Mouse (Mus musculus): Measurements from ENCODE around the gene Sost. TPM values are rescaled to one million over a fixed set of nuclear protein-coding genes. Genes with fewer than 3 reads are reported as not detected.

Gene Sost
- polyA plus RNA-seq, 1 experiment from 2014 or later: 0.08 TPM

DNA sequence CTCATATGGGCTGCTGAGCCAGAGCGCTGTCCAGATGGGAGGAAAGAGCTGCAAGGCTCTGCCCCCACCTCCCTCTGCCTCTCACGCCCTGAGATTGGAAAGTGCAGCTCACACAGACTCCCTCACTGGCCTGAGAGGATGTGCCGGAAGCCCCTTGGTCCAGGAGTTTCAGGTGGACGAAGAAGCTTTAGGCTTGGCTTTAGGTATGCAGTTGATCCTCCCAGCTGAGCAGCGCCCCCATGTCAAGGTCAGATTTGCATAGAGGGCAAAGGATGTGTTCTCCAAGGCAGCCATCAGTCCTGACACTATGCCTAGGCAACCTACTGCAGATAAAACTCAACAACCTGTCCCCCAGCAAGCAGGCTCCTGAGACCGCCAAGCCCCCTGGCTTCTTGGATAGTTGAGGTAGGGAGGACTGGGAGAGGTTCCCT is 16.2 kb upstream of the Sost start:
- WGBS: 66% methylated on average over 6 of the region's 6 CpGs
- peaks cover 5% of the 10 kb centered on the region; the same call in 1 of the 2 replicates for H3K36me3 ChIP-seq (ENCODE audit: control insufficient read depth, insufficient read depth, low read length)
- H3K9me3 ChIP-seq (ENCODE audit: control insufficient read depth, low read length): no peaks in the 10 kb centered on the region
- DNase-seq (ENCODE audit: low spot score) (no peak), ATAC-seq (ENCODE audit: low FRiP score, low TSS enrichment) (no peak)
- peak overlapping the region; percentile 100 for H3K4me2 ChIP-seq (replicated peaks; ENCODE audit: low read depth)
- H3K9ac ChIP-seq (ENCODE audit: low read length): no peak overlapping the region
- peak overlapping the region; percentile 40; the same call in 1 of the 2 replicates for H3K27ac ChIP-seq (replicated peaks)
- no peak for TF ChIP-seq CTCF (IDR thresholded peaks at IDR 0.05; ENCODE audit: low read depth)
- no peak for TF ChIP-seq EP300 (optimal IDR thresholded peaks at IDR 0.05)
- 0 out of 2 replicates have a peak, but pooled peaks cover 2% of the 10 kb centered on the region for H3K4me1 ChIP-seq (replicated peaks; ENCODE audit: control insufficient read depth, insufficient read depth)
- no peaks in the 10 kb centered on the region for H3K27me3 ChIP-seq (ENCODE audit: control insufficient read depth, insufficient read depth, low read length)
- no peak overlapping the region for H3K4me3 ChIP-seq (ENCODE audit: low read depth, low read length)

DNA sequence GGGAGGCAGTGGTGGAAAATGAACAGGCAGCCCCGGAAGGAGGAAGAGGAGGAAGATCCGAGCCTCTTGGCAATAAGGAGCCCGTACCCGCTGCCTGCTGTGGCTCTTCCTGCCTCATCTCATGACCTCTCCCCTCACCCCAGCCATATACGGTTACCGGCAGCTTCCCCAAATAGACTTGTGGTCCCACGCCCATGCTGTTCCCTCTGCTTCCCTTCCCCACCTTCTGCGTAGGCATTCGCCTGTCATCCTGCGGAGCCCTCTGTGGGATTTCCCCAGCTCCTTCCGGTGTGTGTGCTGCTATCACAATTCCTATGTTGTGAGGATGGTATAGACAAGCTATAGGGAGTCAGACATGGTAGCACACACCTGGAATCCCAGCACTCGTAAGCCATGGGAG is 15.0 kb upstream of the Sost start:
- DNase-seq (ENCODE audit: low spot score): no peak
- TF ChIP-seq EP300 (optimal IDR thresholded peaks at IDR 0.05) (no peak), CTCF (IDR thresholded peaks at IDR 0.05; ENCODE audit: low read depth) (no peak)
- WGBS: 89% methylated on average over 12 of the region's 12 CpGs
- peaks cover 5% of the 10 kb centered on the region; the same call in 1 of the 2 replicates for H3K36me3 ChIP-seq (ENCODE audit: control insufficient read depth, insufficient read depth, low read length)
- H3K4me3 ChIP-seq (ENCODE audit: low read depth, low read length): no peak overlapping the region
- H3K9me3 ChIP-seq (ENCODE audit: control insufficient read depth, low read length): no peaks in the 10 kb centered on the region
- ATAC-seq (ENCODE audit: low FRiP score, low TSS enrichment): no peak
- no peak overlapping the region for H3K4me2 ChIP-seq (replicated peaks; ENCODE audit: low read depth)
- H3K27me3 ChIP-seq (ENCODE audit: control insufficient read depth, insufficient read depth, low read length): no peaks in the 10 kb centered on the region
- H3K9ac ChIP-seq (ENCODE audit: low read length): no peak overlapping the region
- no peak overlapping the region for H3K27ac ChIP-seq (replicated peaks)
- H3K4me1 ChIP-seq (replicated peaks; ENCODE audit: control insufficient read depth, insufficient read depth): 0 out of 2 replicates have a peak, but pooled peaks cover 2% of the 10 kb centered on the region

DNA sequence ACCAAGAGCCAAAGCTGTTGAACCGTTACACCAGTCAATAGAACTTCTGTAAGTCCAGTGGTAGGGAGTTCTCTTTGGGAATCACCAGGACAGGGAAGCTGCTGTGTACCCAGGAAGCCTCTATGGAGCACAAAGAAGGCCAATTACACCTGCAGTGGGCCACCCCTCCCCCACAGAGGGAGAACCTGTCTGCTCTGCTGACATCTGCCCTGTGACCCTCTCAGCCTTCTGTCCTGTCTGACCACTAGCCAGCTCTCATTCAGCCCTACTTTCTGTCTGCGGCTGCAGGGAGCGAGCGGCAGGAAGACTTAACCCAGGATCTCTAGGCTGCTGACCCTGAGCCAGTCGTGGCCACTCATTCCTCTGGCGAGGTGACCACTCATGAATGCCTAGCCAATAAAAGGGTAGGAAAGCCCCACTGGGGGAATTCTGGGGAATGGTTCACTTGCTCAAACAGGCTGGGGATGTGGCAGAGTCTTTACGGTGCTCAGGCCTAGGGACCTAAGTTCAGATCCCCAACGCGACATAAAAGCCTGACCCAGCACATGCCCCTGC is 13.9 kb upstream of the Sost start:
- Histone ChIP-seq H3K27ac (replicated peaks) (no peak overlapping the region), H3K4me2 (replicated peaks; ENCODE audit: low read depth) (no peak overlapping the region), H3K27me3 (ENCODE audit: control insufficient read depth, insufficient read depth, low read length) (no peaks in the 10 kb centered on the region), H3K4me1 (replicated peaks; ENCODE audit: control insufficient read depth, insufficient read depth) (0 out of 2 replicates have a peak, but pooled peaks cover 2% of the 10 kb centered on the region), H3K9ac (ENCODE audit: low read length) (no peak overlapping the region), H3K4me3 (ENCODE audit: low read depth, low read length) (no peak overlapping the region), H3K36me3 (ENCODE audit: control insufficient read depth, insufficient read depth, low read length) (peaks cover 5% of the 10 kb centered on the region; the same call in 1 of the 2 replicates), H3K9me3 (ENCODE audit: control insufficient read depth, low read length) (no peaks in the 10 kb centered on the region)
- TF ChIP-seq CTCF (IDR thresholded peaks at IDR 0.05; ENCODE audit: low read depth): no peak
- no peak for TF ChIP-seq EP300 (optimal IDR thresholded peaks at IDR 0.05)
- ATAC-seq (ENCODE audit: low FRiP score, low TSS enrichment) (no peak), DNase-seq (ENCODE audit: low spot score) (no peak)
- 81% methylated on average over 9 of the region's 9 CpGs for WGBS

DNA sequence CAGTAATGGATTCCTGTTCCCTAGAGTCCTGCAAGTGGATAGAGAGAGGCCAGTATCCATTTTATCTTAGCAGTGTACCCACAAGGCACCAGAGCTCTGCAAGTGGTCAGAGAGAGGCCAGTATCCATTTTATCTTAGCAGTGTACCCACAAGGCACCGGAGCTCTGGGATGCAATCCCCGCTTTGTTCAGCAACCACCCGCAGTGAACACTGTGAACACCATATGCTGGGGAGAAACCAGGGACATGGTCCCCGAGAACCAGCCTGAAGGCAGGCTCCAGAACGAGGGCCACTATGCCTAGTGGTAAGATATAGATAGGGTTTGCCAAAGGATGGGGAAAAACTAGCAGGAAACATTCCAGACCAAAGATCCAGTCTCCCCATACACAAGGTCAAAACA is 12.3 kb upstream of the Sost start:
- no peak overlapping the region for H3K27ac ChIP-seq (replicated peaks)
- peaks cover 9% of the 10 kb centered on the region for H3K36me3 ChIP-seq (ENCODE audit: control insufficient read depth, insufficient read depth, low read length)
- WGBS: 97% methylated on average over 5 of the region's 5 CpGs
- H3K9ac ChIP-seq (ENCODE audit: low read length): no peak overlapping the region
- H3K4me1 ChIP-seq (replicated peaks; ENCODE audit: control insufficient read depth, insufficient read depth): 0 out of 2 replicates have a peak, but pooled peaks cover 2% of the 10 kb centered on the region
- TF ChIP-seq EP300 (optimal IDR thresholded peaks at IDR 0.05): no peak
- no peak for TF ChIP-seq CTCF (IDR thresholded peaks at IDR 0.05; ENCODE audit: low read depth)
- H3K4me2 ChIP-seq (replicated peaks; ENCODE audit: low read depth): no peak overlapping the region
- no peaks in the 10 kb centered on the region for H3K9me3 ChIP-seq (ENCODE audit: control insufficient read depth, low read length)
- H3K27me3 ChIP-seq (ENCODE audit: control insufficient read depth, insufficient read depth, low read length): no peaks in the 10 kb centered on the region
- no peak for DNase-seq (ENCODE audit: low spot score)
- no peak for ATAC-seq (ENCODE audit: low FRiP score, low TSS enrichment)
- no peak overlapping the region for H3K4me3 ChIP-seq (ENCODE audit: low read depth, low read length)

DNA sequence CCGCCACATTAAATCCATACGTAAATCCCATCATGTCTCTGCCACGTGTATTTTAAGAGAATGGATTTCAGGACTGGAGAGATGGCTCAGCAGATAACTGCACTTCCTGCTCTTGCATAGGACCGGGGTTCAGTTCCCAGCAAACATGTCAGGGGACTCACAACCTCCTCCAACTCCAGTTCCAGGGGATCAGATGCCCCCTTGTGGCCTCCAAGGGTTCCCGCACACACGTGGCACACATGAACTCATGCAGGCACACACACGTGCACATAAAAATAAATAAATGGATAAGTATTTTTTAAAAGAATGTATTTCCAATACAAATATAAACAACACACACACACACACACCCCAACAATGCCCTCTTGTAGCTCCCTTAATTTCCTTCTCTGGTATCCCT is 10.1 kb upstream of the Sost start:
- no peaks in the 10 kb centered on the region for H3K27me3 ChIP-seq (ENCODE audit: control insufficient read depth, insufficient read depth, low read length)
- no peak overlapping the region for H3K4me2 ChIP-seq (replicated peaks; ENCODE audit: low read depth)
- no peak for DNase-seq (ENCODE audit: low spot score)
- peak; percentile 33; the same call in 1 of the 2 replicates for TF ChIP-seq CTCF (IDR thresholded peaks at IDR 0.05; ENCODE audit: low read depth)
- TF ChIP-seq EP300 (optimal IDR thresholded peaks at IDR 0.05): no peak
- no peaks in the 10 kb centered on the region for H3K9me3 ChIP-seq (ENCODE audit: control insufficient read depth, low read length)
- H3K9ac ChIP-seq (ENCODE audit: low read length): no peak overlapping the region
- ATAC-seq (ENCODE audit: low FRiP score, low TSS enrichment): no peak
- WGBS: 94% methylated on average over 7 of the region's 7 CpGs
- H3K27ac ChIP-seq (replicated peaks): no peak overlapping the region
- no peak overlapping the region for H3K4me3 ChIP-seq (ENCODE audit: low read depth, low read length)
- H3K4me1 ChIP-seq (replicated peaks; ENCODE audit: control insufficient read depth, insufficient read depth): no peaks in the 10 kb centered on the region
- H3K36me3 ChIP-seq (ENCODE audit: control insufficient read depth, insufficient read depth, low read length): peaks cover 9% of the 10 kb centered on the region

DNA sequence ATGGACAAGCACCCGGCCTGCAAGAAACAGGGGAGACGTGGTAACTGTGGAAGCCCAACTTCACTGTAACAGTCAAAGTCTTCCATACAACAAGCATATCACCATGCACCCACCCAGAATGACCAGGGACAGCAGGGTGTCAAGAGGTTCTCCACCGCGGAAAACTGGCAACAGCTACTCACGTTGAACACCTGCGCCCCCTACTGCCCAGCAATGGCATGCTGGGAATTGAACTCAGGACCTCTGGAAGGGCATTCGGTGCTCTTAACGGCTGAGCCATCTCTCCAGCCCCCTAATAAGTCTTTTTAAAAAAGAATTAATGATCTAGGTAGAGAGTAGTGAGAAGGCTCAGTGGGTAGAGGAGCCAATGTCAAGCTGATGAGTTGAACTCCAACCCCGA is 8.1 kb upstream of the Sost start:
- H3K4me3 ChIP-seq (ENCODE audit: low read depth, low read length): no peak overlapping the region
- no peak overlapping the region for H3K4me2 ChIP-seq (replicated peaks; ENCODE audit: low read depth)
- ATAC-seq (ENCODE audit: low FRiP score, low TSS enrichment) (no peak), DNase-seq (ENCODE audit: low spot score) (no peak)
- H3K9me3 ChIP-seq (ENCODE audit: control insufficient read depth, low read length): no peaks in the 10 kb centered on the region
- WGBS: 57% methylated on average over 9 of the region's 9 CpGs
- no peak overlapping the region for H3K27ac ChIP-seq (replicated peaks)
- no peak overlapping the region for H3K9ac ChIP-seq (ENCODE audit: low read length)
- H3K4me1 ChIP-seq (replicated peaks; ENCODE audit: control insufficient read depth, insufficient read depth): no peaks in the 10 kb centered on the region
- no peaks in the 10 kb centered on the region for H3K27me3 ChIP-seq (ENCODE audit: control insufficient read depth, insufficient read depth, low read length)
- TF ChIP-seq CTCF (IDR thresholded peaks at IDR 0.05; ENCODE audit: low read depth): peak; percentile 62
- no peak for TF ChIP-seq EP300 (optimal IDR thresholded peaks at IDR 0.05)
- H3K36me3 ChIP-seq (ENCODE audit: control insufficient read depth, insufficient read depth, low read length): peaks cover 7% of the 10 kb centered on the region; the same call in 1 of the 2 replicates

All from stomach, postnatal 0 days (tissue).